Mouse (Mus musculus): ENCODE data around the gene Fam53b. TPM values are rescaled to one million over a fixed set of nuclear protein-coding genes. Genes with fewer than 3 reads are reported as not detected.

The Fam53b gene
- total and polyA plus RNA-seq, 2 experiments from 2014 or later = 9.4 to 17.3 TPM

DNA sequence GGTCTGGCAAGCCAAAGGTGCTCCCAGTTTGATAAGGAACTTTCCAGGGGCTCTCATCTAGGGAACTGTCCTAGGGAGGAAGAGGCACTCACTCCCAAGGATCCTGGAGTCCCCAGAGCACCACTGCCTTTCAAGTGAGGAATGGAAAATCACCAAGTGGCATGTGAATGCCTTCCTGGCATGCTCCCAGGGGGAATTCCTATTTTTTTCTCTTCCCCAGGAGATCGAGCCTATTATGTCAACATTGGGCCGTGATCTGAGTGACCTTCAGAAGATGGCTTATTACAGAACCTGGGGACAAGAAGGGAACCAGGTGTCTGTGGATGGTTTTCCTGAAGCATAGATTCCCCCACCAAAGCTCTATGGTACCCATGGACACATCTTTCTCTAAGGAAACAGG, 62.0 kb downstream of the Fam53b start:
- H3K36me3 ChIP-seq (ENCODE audit: insufficient read depth, low read length) = no peaks in the 10 kb centered on the region
- H3K4me3 ChIP-seq (ENCODE audit: low read depth, low read length) = no peak overlapping the region
- TF ChIP-seq CTCF (IDR thresholded peaks at IDR 0.05) = no peak
- H3K4me2 ChIP-seq (ENCODE audit: low read depth, low read length, poor library complexity, severe bottlenecking) = no peak overlapping the region
- no peak for ATAC-seq (ENCODE audit: low FRiP score)
- H3K27ac ChIP-seq (ENCODE audit: low read depth, low read length) = no peak overlapping the region
- H3K27me3 ChIP-seq (ENCODE audit: insufficient read depth, low read length) = no peaks in the 10 kb centered on the region
- H3K9ac ChIP-seq (replicated peaks; ENCODE audit: low read length, poor library complexity, severe bottlenecking) = no peak overlapping the region
- 57% methylated on average over 2 of the region's 2 CpGs for whole genome bisulfite sequencing
- DNase-seq (ENCODE audit: low spot score) = no peak
- peaks cover 7% of the 10 kb centered on the region for H3K4me1 ChIP-seq (ENCODE audit: insufficient read depth, low read length)
- H3K9me3 ChIP-seq (ENCODE audit: low read length) = no peaks in the 10 kb centered on the region

DNA sequence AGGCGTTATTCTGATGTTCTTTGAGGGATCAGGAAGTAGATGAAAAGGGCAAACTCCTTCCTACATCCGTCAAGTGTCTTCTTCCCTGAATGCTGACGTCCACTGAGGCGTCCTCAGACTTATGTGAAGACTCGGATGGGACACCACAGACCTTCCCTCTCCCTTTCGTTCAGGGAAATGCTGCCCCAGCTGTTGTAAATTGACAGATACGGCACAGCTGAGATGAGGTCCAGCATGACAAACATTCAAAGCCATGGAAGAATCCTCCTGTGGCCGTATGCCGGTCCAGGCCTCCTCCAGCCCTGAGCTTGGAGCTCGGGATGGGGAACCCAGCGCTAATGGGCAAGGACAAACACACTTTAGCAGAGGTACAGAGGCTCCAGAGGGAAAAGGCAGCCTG, 64.2 kb downstream of the Fam53b start:
- H3K27ac ChIP-seq (ENCODE audit: low read depth, low read length) = no peak overlapping the region
- H3K9me3 ChIP-seq (ENCODE audit: low read length) = no peaks in the 10 kb centered on the region
- no peak overlapping the region for H3K4me3 ChIP-seq (ENCODE audit: low read depth, low read length)
- no peak for ATAC-seq (ENCODE audit: low FRiP score)
- DNase-seq (ENCODE audit: low spot score) = no peak
- H3K36me3 ChIP-seq (ENCODE audit: insufficient read depth, low read length) = no peaks in the 10 kb centered on the region
- 91% methylated on average over 11 of the region's 11 CpGs for WGBS
- TF ChIP-seq CTCF (IDR thresholded peaks at IDR 0.05) = no peak
- H3K4me2 ChIP-seq (ENCODE audit: low read depth, low read length, poor library complexity, severe bottlenecking) = no peak overlapping the region
- H3K9ac ChIP-seq (replicated peaks; ENCODE audit: low read length, poor library complexity, severe bottlenecking) = no peak overlapping the region
- H3K27me3 ChIP-seq (ENCODE audit: insufficient read depth, low read length) = no peaks in the 10 kb centered on the region
- peaks cover 3% of the 10 kb centered on the region; the same call in 1 of the 2 replicates for H3K4me1 ChIP-seq (ENCODE audit: insufficient read depth, low read length)

DNA sequence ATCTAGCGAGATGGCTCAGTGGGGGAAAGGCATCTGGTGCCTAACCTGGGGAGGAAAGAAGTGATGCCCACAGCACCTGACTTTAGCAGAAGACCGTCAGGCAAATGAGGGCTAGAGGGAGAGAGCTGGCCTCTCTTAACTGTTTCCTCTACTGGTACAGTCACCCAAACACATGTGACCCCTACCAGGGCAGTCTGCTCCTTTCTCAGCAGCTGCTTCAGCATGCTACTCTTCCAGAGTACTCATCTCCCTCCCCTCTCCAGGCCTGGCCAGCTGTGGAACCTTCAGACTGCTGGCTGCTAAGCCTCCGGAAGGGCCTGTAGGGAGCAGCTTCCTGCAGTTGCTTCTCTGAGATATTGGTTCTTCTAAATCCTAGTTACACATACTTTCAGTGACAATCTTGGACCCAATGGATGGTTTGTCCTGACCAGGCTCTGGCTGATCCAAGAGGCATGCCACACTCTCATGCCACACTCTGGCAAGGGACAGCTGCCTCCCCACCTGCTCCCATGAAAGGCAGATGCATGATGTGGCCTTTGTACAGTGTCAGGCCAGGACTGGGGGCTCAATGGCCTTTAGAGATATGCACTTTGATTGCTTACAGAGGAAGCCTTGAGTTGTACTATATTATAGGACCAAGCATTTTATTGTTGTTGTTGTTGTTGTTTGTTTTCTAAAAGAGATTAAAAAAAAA, 65.5 kb downstream of the Fam53b start:
- 91% methylated on average over 3 of the region's 3 CpGs for WGBS
- ATAC-seq (ENCODE audit: low FRiP score) (no peak), DNase-seq (ENCODE audit: low spot score) (no peak)

DNA sequence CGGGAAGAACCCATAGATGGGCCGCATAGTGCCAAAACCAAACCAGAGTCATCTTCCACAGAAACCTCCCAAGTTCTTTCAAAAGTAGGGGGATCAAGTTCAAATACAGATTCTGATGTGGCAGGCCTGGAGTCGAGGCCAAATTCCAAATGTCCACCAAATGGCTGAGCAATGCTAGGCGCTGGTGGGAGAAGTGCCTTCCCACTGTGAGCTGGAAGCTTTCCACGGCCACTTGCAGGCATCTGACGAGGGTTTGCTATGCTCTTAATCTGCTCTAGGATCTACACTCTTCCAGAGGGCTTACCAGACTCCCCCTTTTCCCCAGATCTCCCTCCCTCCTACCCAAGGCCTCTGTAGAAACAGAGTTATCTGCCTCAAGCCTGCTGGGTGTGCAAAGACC, 66.6 kb downstream of the Fam53b start:
- ATAC-seq (ENCODE audit: low FRiP score) (no peak), DNase-seq (ENCODE audit: low spot score) (peak; percentile 34)
- Histone ChIP-seq H3K4me2 (ENCODE audit: low read depth, low read length, poor library complexity, severe bottlenecking) (no peak overlapping the region), H3K36me3 (ENCODE audit: insufficient read depth, low read length) (no peaks in the 10 kb centered on the region), H3K9me3 (ENCODE audit: low read length) (no peaks in the 10 kb centered on the region), H3K27me3 (ENCODE audit: insufficient read depth, low read length) (no peaks in the 10 kb centered on the region), H3K9ac (replicated peaks; ENCODE audit: low read length, poor library complexity, severe bottlenecking) (no peak overlapping the region), H3K4me1 (ENCODE audit: insufficient read depth, low read length) (no peaks in the 10 kb centered on the region), H3K4me3 (ENCODE audit: low read depth, low read length) (no peak overlapping the region), H3K27ac (ENCODE audit: low read depth, low read length) (no peak overlapping the region)
- WGBS = 80% methylated on average over 6 of the region's 6 CpGs
- TF ChIP-seq CTCF (IDR thresholded peaks at IDR 0.05) = no peak

More for the DNA sequence above, 65.5 kb downstream of the Fam53b start:
- Histone ChIP-seq H3K9me3 (ENCODE audit: low read length) (no peaks in the 10 kb centered on the region), H3K27ac (ENCODE audit: low read depth, low read length) (no peak overlapping the region), H3K4me1 (ENCODE audit: insufficient read depth, low read length) (no peaks in the 10 kb centered on the region), H3K4me3 (ENCODE audit: low read depth, low read length) (no peak overlapping the region), H3K4me2 (ENCODE audit: low read depth, low read length, poor library complexity, severe bottlenecking) (no peak overlapping the region), H3K9ac (replicated peaks; ENCODE audit: low read length, poor library complexity, severe bottlenecking) (no peak overlapping the region), H3K27me3 (ENCODE audit: insufficient read depth, low read length) (no peaks in the 10 kb centered on the region), H3K36me3 (ENCODE audit: insufficient read depth, low read length) (no peaks in the 10 kb centered on the region)
- no peak for TF ChIP-seq CTCF (IDR thresholded peaks at IDR 0.05)

DNA sequence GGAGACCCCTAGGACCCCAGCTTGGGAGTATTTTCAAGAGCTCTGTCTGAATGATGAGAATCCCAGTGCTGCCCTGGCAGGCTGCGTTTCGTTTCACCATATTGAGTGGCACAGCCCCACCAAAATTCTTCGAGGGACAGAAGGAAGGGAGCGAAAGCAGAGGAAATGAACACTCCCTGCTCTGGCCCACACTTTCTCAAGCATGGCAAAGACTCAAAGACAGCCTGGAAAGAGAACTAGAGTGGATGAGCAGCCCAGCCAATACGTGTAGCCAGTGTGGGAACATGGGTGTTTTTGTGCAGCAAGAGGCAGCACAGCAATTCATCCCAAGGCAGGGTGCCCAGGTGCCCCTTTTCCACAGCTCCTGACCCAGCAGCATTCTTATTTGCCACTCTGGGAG, 70.8 kb downstream of the Fam53b start:
- TF ChIP-seq CTCF (IDR thresholded peaks at IDR 0.05) = no peak
- Histone ChIP-seq H3K27me3 (ENCODE audit: insufficient read depth, low read length) (no peaks in the 10 kb centered on the region), H3K36me3 (ENCODE audit: insufficient read depth, low read length) (no peaks in the 10 kb centered on the region), H3K27ac (ENCODE audit: low read depth, low read length) (no peak overlapping the region), H3K4me2 (ENCODE audit: low read depth, low read length, poor library complexity, severe bottlenecking) (no peak overlapping the region), H3K9me3 (ENCODE audit: low read length) (no peaks in the 10 kb centered on the region), H3K4me1 (ENCODE audit: insufficient read depth, low read length) (no peaks in the 10 kb centered on the region), H3K9ac (replicated peaks; ENCODE audit: low read length, poor library complexity, severe bottlenecking) (no peak overlapping the region), H3K4me3 (ENCODE audit: low read depth, low read length) (no peak overlapping the region)
- ATAC-seq (ENCODE audit: low FRiP score) = no peak
- 94% methylated on average over 5 of the region's 5 CpGs for WGBS
- no peak for DNase-seq (ENCODE audit: low spot score)

DNA sequence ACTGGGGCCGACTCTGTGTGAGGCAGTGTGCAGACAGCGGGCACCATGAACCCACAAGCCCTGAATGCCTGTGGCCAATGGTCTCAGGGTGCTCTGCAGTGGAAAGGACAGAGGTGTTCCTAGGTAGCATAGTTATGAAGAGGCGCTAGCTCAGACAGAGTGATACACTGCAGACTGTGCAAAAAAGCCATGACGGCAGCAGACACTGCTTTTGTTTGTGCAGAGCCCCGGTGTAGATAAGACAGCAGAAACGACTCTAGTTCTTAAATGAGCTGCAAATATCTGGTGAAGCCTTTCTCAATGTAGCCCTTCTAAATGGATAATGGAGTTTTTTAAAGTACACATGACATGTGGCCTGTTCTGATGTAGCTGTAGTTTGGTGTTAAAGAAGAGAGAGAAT, 73.9 kb downstream of the Fam53b start:
- H3K27ac ChIP-seq (ENCODE audit: low read depth, low read length) = no peak overlapping the region
- H3K4me3 ChIP-seq (ENCODE audit: low read depth, low read length) = no peak overlapping the region
- H3K27me3 ChIP-seq (ENCODE audit: insufficient read depth, low read length) = no peaks in the 10 kb centered on the region
- no peaks in the 10 kb centered on the region for H3K36me3 ChIP-seq (ENCODE audit: insufficient read depth, low read length)
- WGBS = 84% methylated on average over 6 of the region's 6 CpGs
- TF ChIP-seq CTCF (IDR thresholded peaks at IDR 0.05) = no peak
- ATAC-seq (ENCODE audit: low FRiP score) (no peak), DNase-seq (ENCODE audit: low spot score) (no peak)
- no peaks in the 10 kb centered on the region for H3K4me1 ChIP-seq (ENCODE audit: insufficient read depth, low read length)
- no peaks in the 10 kb centered on the region for H3K9me3 ChIP-seq (ENCODE audit: low read length)
- no peak overlapping the region for H3K4me2 ChIP-seq (ENCODE audit: low read depth, low read length, poor library complexity, severe bottlenecking)
- H3K9ac ChIP-seq (replicated peaks; ENCODE audit: low read length, poor library complexity, severe bottlenecking) = no peak overlapping the region
